Mouse (Mus musculus) urinary bladder, postnatal 36 days (tissue): ENCODE measurements around the gene Gm17334.
A peak's percentile ranks its signal among the peaks of the same experiment; 100 is the strongest.

Experiments used
- DNase-seq, 2 experiments: peaks; one replicate each; pipeline ENCODE4 v3.0.0; 2022; ENCODE audit warnings: low spot score in 2 of 2, mixed read lengths in 1 of 2

Gm17334 gene

GRCm38 (mm10) chr11:53773087-53773486, at the start of gene Gm17334:
Gene Gm17334, minus strand, starts transcription at chr11:53773187.
- DNase-seq, result no peak

GRCm38 (mm10) chr11:53821945-53822338, 49.0 kb upstream of the Gm17334 start:
- no peak for DNase-seq

- DNase-seq, result no peak
These were observed 48.4 kb upstream of the Gm17334 start for GRCm38 (mm10) chr11:53821230-53821944.

GRCm38 (mm10) chr11:53820516-53821170, 47.7 kb upstream of the Gm17334 start:
- no peak for DNase-seq

- no peak for DNase-seq
These were observed 46.5 kb upstream of the Gm17334 start for GRCm38 (mm10) chr11:53819511-53819910.

GRCm38 (mm10) chr11:53818794-53819193, 45.8 kb upstream of the Gm17334 start:
- no peak for DNase-seq

GRCm38 (mm10) chr11:53816841-53817375, 43.9 kb upstream of the Gm17334 start:
- DNase-seq, result no peak

- no peak for DNase-seq
These were observed 41.8 kb upstream of the Gm17334 start for GRCm38 (mm10) chr11:53814810-53815209.

GRCm38 (mm10) chr11:53813001-53813868, 40.2 kb upstream of the Gm17334 start:
- DNase-seq, result peak in 1 of 2 experiments; percentile 74

- DNase-seq, result no peak
These were observed 38.3 kb upstream of the Gm17334 start for GRCm38 (mm10) chr11:53811312-53811711.

GRCm38 (mm10) chr11:53810749-53811148, 37.8 kb upstream of the Gm17334 start:
- no peak for DNase-seq

GRCm38 (mm10) chr11:53810156-53810555, 37.2 kb upstream of the Gm17334 start:
- DNase-seq, result no peak

GRCm38 (mm10) chr11:53809354-53809753, 36.4 kb upstream of the Gm17334 start:
- no peak for DNase-seq

- DNase-seq, result peak; percentile 43 to 83
These were observed 32.8 kb upstream of the Gm17334 start for GRCm38 (mm10) chr11:53805786-53806185.

- DNase-seq, result no peak
These were observed 31.8 kb upstream of the Gm17334 start for GRCm38 (mm10) chr11:53804569-53805344.

- DNase-seq, result no peak
These were observed 30.5 kb upstream of the Gm17334 start for GRCm38 (mm10) chr11:53803494-53803893.

GRCm38 (mm10) chr11:53803093-53803492, 30.1 kb upstream of the Gm17334 start:
- no peak for DNase-seq

- no peak for DNase-seq
These were observed 28.0 kb upstream of the Gm17334 start for GRCm38 (mm10) chr11:53800975-53801374.

- no peak for DNase-seq
These were observed 27.0 kb upstream of the Gm17334 start for GRCm38 (mm10) chr11:53800036-53800435.

- DNase-seq, result no peak
These were observed 25.2 kb upstream of the Gm17334 start for GRCm38 (mm10) chr11:53798041-53798711.
